Mouse (Mus musculus) intestine, embryonic 16.5 days (tissue): Measurements from ENCODE around the gene H60b. TPM values are rescaled to one million over a fixed set of nuclear protein-coding genes. Genes with fewer than 3 reads are reported as not detected.
"Not testable (repeated sequence)": the region's sequence is repeated elsewhere in the genome, so short reads cannot be mapped to it uniquely, and the experiment has no call there.

Experiments used
- ATAC-seq: fragments of 200-750 bp; cut with Nextera tagmentation; 2 replicates; pipeline ENCODE4 v1.8.0; 2017; ENCODE audit warnings: moderate TSS enrichment, moderate library complexity
- H3K27ac ChIP-seq: fragments of 300-500 bp; sonication (generic); 2 replicates; pipeline ENCODE4 v1.5.1; 2014; ENCODE audit warnings: mild to moderate bottlenecking, low read length
- H3K27me3 ChIP-seq: fragments of 300-500 bp; sonication (generic); replicated peaks from 2 replicates; pipeline ENCODE4 v1.6.1; 2014; ENCODE audit warnings: low read length, control low read depth, mixed read lengths; ENCODE audit not compliant: control insufficient read depth, insufficient read depth
- H3K36me3 ChIP-seq: fragments of 300-500 bp; sonication (generic); 2 replicates; pipeline ENCODE4 v1.6.1; 2014; ENCODE audit warnings: low read length, control low read depth; ENCODE audit not compliant: control insufficient read depth, insufficient read depth
- H3K4me1 ChIP-seq: fragments of 300-500 bp; sonication (generic); 2 replicates; pipeline ENCODE4 v1.6.1; 2014; ENCODE audit warnings: low read length, control low read depth, mixed read lengths; ENCODE audit not compliant: control insufficient read depth, insufficient read depth
- H3K4me2 ChIP-seq: fragments of 300-500 bp; sonication (generic); 2 replicates; pipeline ENCODE4 v1.6.1; 2014; ENCODE audit warnings: low read depth, low read length, control low read depth
- H3K4me3 ChIP-seq: fragments of 300-500 bp; sonication (generic); 2 replicates; pipeline ENCODE4 v1.5.1; 2014; ENCODE audit warnings: mild to moderate bottlenecking, low read length
- H3K9ac ChIP-seq: fragments of 300-500 bp; sonication (generic); 2 replicates; pipeline ENCODE4 v1.6.1; 2014; ENCODE audit warnings: low read depth, low read length
- H3K9me3 ChIP-seq: fragments of 300-500 bp; sonication (generic); 2 replicates; pipeline ENCODE4 v1.6.1; 2016; ENCODE audit warnings: low read length, control low read depth; ENCODE audit not compliant: control insufficient read depth
- WGBS: fragments of 180-500 bp; shearing (Covaris S2); extraction: QIAGEN DNeasy Blood & Tissue Kit; methylation state at CpG from one replicate; pipeline ENCODE4 v1.1.7; 2014; 5-methylcytosine and 5-hydroxymethylcytosine counted together
- polyA plus RNA-seq: library from polyadenylated mRNA; unstranded; fragments of >200 nt; fragmentation: Nextera tagmentation; extraction: Ambion mirVana; gene quantifications from 2 replicates; pipeline ENCODE4 v1.2.1, GENCODE M21; 2015

The H60b gene
- polyA plus RNA-seq, 1 experiment from 2014 or later: 0.29 TPM

DNA sequence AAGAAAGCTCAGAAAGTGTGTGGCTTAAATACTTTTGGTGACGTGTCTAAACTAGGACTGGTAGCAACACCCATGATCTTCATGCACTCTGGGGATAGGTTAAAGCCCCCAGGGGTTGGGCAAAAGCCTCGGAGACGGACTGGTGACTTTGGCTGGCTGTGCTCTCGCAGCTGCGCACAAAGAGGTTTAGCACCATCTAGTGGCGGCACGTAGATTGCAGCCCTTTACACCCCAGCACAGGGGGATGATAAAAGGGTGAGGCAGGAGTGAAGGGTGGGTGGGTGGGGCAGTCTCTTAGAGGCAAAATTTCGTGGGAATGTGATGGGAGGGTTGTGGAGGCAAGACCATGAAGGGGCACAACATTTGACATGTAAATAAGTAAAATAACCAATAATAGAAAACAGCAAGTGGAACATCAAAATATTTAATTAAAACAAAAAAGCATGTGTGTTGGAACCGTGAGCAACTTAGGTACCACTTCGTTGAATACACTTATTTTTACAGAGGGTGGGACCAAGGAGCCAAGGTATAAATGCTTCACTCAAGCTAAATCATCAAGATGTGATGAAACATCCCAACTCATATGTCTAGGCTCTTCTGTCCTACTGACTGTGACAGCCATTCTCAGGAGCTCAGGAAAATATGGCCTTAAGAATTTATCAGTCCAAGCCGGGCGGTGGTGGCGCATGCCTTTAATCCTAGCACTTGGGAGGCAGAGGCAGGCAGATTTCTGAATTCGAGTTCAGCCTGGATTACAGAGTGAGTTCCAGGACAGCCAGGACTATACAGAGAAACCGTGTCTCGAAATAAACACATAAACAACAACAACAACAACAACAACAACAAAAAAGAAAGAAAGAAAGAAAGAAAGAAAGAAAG lies 5.6 kb downstream of the H60b start:
- not testable (repeated sequence) for H3K27me3 ChIP-seq, H3K36me3 ChIP-seq, H3K27ac ChIP-seq, H3K4me1 ChIP-seq, H3K9me3 ChIP-seq, H3K9ac ChIP-seq, H3K4me3 ChIP-seq
- peak; percentile 59; the same call in 1 of the 2 replicates for ATAC-seq
- 0 out of 2 replicates have a peak overlapping the region, but pooled peaks have one; percentile 22 for H3K4me2 ChIP-seq
- 38% methylated on average over 14 of the region's 16 CpGs for WGBS

DNA sequence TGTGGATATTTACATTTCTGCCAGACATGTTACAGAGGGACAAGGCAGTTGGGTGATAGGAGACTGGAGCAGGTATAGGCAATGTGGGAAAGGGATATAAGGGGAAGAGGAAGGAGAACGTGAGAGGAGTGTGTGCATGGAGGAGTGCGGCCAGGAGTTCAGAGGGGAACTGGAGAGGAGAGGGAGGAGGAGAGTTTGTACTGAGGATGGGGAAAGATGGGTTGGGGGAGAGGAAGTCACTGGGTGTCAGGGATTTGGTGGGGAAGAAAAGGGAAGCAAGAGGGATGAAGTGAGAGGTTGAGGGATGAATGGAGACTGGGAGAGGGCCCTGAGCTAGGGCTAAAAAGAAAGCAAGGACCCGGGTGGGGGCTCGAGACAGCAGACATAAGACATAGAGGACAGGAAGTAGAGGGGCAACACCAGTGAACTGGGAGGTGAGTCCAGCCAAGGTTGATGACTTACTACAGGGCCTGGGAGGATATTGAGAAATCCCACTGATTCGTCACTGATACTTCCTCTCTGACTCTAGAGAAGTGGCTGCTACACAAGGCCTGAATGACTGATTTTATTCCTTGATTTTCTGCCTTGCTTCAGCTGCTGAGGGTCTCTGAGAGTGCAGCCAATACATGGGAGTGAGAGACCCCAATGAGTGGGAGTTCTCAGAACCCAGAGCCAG lies 7.1 kb downstream of the H60b start:
- H3K4me2 ChIP-seq, H3K36me3 ChIP-seq, H3K4me3 ChIP-seq, H3K9me3 ChIP-seq, H3K27me3 ChIP-seq, ATAC-seq, H3K9ac ChIP-seq, H3K4me1 ChIP-seq, H3K27ac ChIP-seq: not testable (repeated sequence)
- 67% methylated on average over 5 of the region's 5 CpGs for WGBS

DNA sequence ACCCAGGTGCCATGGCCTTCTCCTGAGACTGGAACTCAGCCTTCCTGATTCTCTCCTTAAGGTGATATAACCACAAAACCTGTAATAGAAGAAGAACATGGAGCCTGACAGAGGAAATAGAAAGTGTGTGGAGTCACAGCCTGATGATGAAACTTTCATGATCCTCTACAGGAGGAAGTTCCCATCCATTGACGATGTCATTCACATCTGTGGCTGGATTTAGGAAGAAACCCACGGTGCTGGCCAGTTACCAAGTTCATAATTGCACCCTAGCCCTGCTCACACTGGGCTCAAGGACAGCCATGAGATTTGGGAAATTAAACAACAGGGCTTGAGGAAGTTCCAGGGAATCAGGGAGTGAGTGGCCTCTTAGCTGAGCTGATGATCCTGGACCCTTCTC lies 7.6 kb downstream of the H60b start:
- H3K36me3 ChIP-seq, H3K9me3 ChIP-seq, H3K4me1 ChIP-seq, H3K4me3 ChIP-seq, H3K27me3 ChIP-seq, H3K27ac ChIP-seq, H3K9ac ChIP-seq, ATAC-seq, H3K4me2 ChIP-seq: not testable (repeated sequence)
- WGBS: 68% methylated on average over 2 of the region's 2 CpGs

DNA sequence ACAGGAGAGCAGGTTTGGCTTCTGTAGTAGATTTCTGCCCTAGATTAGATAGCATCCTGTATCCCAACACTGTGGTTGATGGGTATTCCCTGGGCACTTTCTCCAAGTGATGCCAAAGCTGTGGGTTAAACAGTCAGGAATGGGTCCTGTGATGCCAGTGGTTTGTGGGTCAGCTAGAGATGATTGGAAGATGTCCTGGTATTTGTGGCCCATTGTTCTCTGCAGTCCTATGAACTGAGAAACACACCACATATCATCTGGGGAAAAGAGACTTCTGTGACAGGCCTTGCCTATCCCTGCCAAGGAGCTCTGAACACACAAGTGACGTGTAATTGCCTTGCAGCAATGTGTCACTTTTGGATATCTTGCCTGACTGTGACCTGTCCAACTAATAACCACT lies 8.7 kb downstream of the H60b start:
- not testable (repeated sequence) for H3K4me1 ChIP-seq, H3K9ac ChIP-seq, ATAC-seq, H3K36me3 ChIP-seq, H3K27ac ChIP-seq, H3K27me3 ChIP-seq, H3K4me2 ChIP-seq, H3K9me3 ChIP-seq, H3K4me3 ChIP-seq
- 86% methylated on average over 1 of the region's 1 CpGs for WGBS

DNA sequence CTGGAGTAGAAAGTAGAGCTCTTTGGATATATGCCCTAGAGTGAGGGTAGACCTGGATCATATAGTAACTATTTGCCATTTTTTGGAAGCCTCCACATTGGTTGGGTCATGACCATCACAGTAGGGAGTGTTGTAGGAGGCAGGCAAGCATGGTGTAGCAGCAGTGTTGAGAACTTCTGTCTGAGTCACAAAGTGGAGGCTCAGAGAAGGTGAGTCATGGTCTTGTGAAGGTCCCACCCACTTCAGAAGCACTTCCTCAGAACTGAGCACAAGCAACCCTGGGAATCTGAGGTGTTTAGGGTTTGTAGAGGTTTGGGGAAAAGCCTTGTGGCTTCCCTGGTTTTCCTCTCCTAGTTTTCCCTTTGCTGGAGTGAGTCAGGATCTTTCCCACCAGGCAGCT lies 10.7 kb downstream of the H60b start:
- not testable (repeated sequence) for ATAC-seq, H3K9ac ChIP-seq, H3K9me3 ChIP-seq, H3K27me3 ChIP-seq, H3K4me2 ChIP-seq, H3K27ac ChIP-seq, H3K4me1 ChIP-seq, H3K4me3 ChIP-seq, H3K36me3 ChIP-seq

DNA sequence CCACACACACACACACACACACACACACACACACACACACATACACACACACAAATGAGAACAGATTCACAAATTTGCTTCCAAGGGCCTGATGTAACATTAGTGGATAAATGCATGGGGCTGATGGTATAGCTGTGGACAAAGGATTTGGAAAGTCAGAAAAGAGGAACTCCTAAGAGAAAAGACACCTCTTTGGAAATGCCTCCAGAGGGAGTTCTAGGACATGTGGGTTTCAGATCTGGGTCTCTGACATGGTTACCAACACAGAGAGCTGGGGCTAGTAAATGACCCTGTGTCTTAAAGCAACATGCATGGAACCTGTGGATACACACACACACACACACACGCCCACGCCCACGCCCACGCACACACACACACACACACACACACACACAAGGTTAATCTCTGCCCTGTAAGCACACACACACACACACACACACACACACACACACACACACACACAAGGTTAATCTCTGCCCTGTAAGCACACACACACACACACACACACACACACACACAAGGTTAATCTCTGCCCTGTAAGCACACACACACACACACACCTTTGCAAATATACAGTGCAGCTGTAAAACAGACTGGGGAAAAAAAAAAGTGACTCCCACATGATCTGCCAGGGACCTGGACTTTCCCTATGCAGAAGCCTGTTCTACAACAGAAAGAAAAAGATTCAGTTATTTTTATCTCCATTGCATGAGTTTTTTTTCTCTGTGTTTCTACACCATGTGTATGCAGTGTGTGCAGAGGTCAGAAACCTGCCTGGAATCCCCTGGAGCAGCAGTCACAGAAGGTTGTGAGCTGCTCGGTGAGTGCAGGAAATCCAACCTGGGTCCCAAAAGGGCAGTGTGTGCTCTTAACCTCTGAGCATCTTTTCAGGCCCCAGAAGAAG lies 14.3 kb downstream of the H60b start:
- H3K9me3 ChIP-seq, H3K4me3 ChIP-seq, H3K27me3 ChIP-seq, H3K9ac ChIP-seq, H3K4me1 ChIP-seq, H3K36me3 ChIP-seq, H3K27ac ChIP-seq: not testable (repeated sequence)
- 52% methylated on average over 4 of the region's 5 CpGs for WGBS
- 0 out of 2 replicates have a peak overlapping the region, but pooled peaks have one; percentile 22 for H3K4me2 ChIP-seq
- 0 out of 2 replicates have a peak, but pooled peaks have one; percentile 5 for ATAC-seq

DNA sequence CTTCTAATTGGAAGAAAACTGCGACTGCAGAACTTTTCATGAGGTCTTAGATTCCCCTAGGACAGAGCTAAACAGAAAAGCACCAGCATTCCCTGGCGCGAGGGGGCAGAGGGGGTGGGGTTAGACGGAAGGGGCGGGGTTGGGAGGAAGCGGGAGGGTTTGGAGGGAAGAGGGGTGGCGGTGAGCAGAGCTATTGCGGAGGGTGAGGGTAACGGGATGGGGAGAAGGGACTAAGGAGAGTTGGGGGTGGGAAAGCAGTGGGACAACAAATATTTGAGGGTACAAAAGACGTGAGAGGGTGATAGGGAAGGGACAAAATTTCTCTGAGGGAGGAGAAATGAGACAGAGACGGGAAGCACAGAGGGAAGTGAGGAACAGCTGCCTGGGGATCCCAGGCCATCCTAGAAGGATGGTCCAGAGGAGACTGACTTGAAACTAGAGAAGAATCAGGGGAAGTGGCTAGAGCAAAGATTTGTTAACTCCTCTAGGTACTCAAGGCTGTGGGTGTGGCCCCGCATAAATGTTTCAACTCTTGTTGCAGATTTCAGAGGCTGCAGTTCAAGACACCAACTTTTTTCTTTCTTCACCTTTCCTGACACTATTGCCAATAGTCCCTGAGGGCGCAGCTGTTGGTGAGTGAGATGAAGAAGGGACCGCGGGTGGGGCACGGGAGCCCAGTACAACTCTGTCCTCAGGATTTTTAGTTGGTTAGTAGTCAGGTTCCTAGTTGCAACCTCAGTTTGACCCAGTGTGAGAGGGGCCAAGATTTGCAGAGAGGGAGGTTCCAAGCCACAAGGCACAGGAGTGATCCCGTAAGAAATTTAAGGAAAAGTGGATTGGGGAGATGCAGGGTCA lies 15.2 kb downstream of the H60b start:
- H3K36me3 ChIP-seq, H3K4me1 ChIP-seq, H3K9ac ChIP-seq, H3K27ac ChIP-seq, H3K4me3 ChIP-seq, H3K9me3 ChIP-seq, H3K27me3 ChIP-seq: not testable (repeated sequence)
- peak; percentile 64 for ATAC-seq
- 18% methylated on average over 12 of the region's 17 CpGs for WGBS
- H3K4me2 ChIP-seq: 0 out of 2 replicates have a peak overlapping the region, but pooled peaks have one; percentile 22

DNA sequence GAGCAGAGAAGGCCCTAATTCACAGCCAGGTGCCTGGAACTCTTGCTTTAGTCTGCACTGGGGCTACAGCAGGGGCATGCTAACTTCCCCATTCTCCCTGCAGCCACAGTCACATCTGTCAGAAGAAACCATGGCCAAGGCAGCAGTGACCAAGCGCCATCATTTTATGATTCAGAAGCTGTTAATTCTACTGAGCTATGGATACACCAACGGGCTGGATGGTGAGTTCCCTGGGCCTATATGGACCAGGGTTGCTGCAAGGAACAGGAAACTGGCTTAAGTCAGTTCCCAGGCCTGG lies 15.8 kb downstream of the H60b start:
- H3K36me3 ChIP-seq, H3K9ac ChIP-seq, ATAC-seq, H3K27me3 ChIP-seq, H3K4me2 ChIP-seq, H3K27ac ChIP-seq, H3K4me3 ChIP-seq, H3K4me1 ChIP-seq, H3K9me3 ChIP-seq: not testable (repeated sequence)
- 64% methylated on average over 2 of the region's 2 CpGs for WGBS
